Mouse (Mus musculus): ENCODE results near the gene Scrg1. TPM values are rescaled to one million over a fixed set of nuclear protein-coding genes. Genes with fewer than 3 reads are reported as not detected.
A peak's percentile ranks its signal among the peaks of the same experiment; 100 is the strongest.
"Not testable (repeated sequence)": the region's sequence is repeated elsewhere in the genome, so short reads cannot be mapped to it uniquely, and the experiment has no call there.

Scrg1 gene
- polyA plus RNA-seq, 1 experiment from 2014 or later: 0.92 TPM

- Histone ChIP-seq H3K4me3 (no peak overlapping the region), H3K4me1 (peaks cover 15% of the 10 kb centered on the region), H3K9ac (no peak overlapping the region), H3K27me3 (no peaks in the 10 kb centered on the region), H3K9me3 (replicated peaks) (no peaks in the 10 kb centered on the region), H3K36me3 (ENCODE audit: poor library complexity, severe bottlenecking) (no peaks in the 10 kb centered on the region), H3K27ac (no peak overlapping the region), H3K4me2 (no peak overlapping the region)
- no peak for ATAC-seq
- 100% methylated on average over 1 of the region's 1 CpGs for WGBS
Observed at GRCm38 (mm10) chr8:57489366-57489765, 33.6 kb downstream of the Scrg1 start.

GRCm38 (mm10) chr8:57489896-57490295 is 34.2 kb downstream of the Scrg1 start:
- Histone ChIP-seq H3K4me2 (no peak overlapping the region), H3K9ac (no peak overlapping the region), H3K9me3 (replicated peaks) (no peaks in the 10 kb centered on the region), H3K4me1 (peaks cover 15% of the 10 kb centered on the region), H3K36me3 (ENCODE audit: poor library complexity, severe bottlenecking) (no peaks in the 10 kb centered on the region), H3K27ac (no peak overlapping the region), H3K4me3 (no peak overlapping the region), H3K27me3 (no peaks in the 10 kb centered on the region)
- ATAC-seq: no peak

- 94% methylated on average over 4 of the region's 4 CpGs for WGBS
- ATAC-seq: no peak
- no peak overlapping the region for H3K4me2 ChIP-seq
- H3K27ac ChIP-seq: no peak overlapping the region
- no peaks in the 10 kb centered on the region for H3K9me3 ChIP-seq (replicated peaks)
- H3K9ac ChIP-seq: no peak overlapping the region
- no peaks in the 10 kb centered on the region for H3K27me3 ChIP-seq
- no peak overlapping the region for H3K4me3 ChIP-seq
- H3K36me3 ChIP-seq (ENCODE audit: poor library complexity, severe bottlenecking): no peaks in the 10 kb centered on the region
- peaks cover 6% of the 10 kb centered on the region for H3K4me1 ChIP-seq
Observed at GRCm38 (mm10) chr8:57491873-57492272, 36.1 kb downstream of the Scrg1 start.

GRCm38 (mm10) chr8:57498494-57498846 is 42.7 kb downstream of the Scrg1 start:
- H3K27ac ChIP-seq: peak overlapping the region; percentile 62
- peak overlapping the region; percentile 50 for H3K4me2 ChIP-seq
- peak; percentile 77 for ATAC-seq
- H3K4me1 ChIP-seq: peaks cover 20% of the 10 kb centered on the region
- WGBS: 24% methylated on average over 8 of the region's 8 CpGs
- no peaks in the 10 kb centered on the region for H3K36me3 ChIP-seq (ENCODE audit: poor library complexity, severe bottlenecking)
- 0 out of 2 replicates have a peak overlapping the region, but pooled peaks have one; percentile 17 for H3K9ac ChIP-seq
- H3K4me3 ChIP-seq: peak overlapping the region; percentile 25
- H3K27me3 ChIP-seq: no peaks in the 10 kb centered on the region
- H3K9me3 ChIP-seq (replicated peaks): no peaks in the 10 kb centered on the region

GRCm38 (mm10) chr8:57498847-57499511 is 43.3 kb downstream of the Scrg1 start:
- Histone ChIP-seq H3K27me3 (no peaks in the 10 kb centered on the region), H3K9me3 (replicated peaks) (no peaks in the 10 kb centered on the region), H3K4me3 (peak overlapping the region; percentile 25), H3K4me2 (peak overlapping the region; percentile 50), H3K27ac (peak overlapping the region; percentile 62), H3K9ac (peak overlapping the region; percentile 17; the same call in 1 of the 2 replicates), H3K36me3 (ENCODE audit: poor library complexity, severe bottlenecking) (no peaks in the 10 kb centered on the region), H3K4me1 (peaks cover 20% of the 10 kb centered on the region)
- WGBS: 21% methylated on average over 17 of the region's 17 CpGs
- ATAC-seq: peak; percentile 77

GRCm38 (mm10) chr8:57503641-57504040 is 47.9 kb downstream of the Scrg1 start:
- Histone ChIP-seq H3K9me3 (replicated peaks) (no peaks in the 10 kb centered on the region), H3K9ac (no peak overlapping the region), H3K4me1 (peaks cover 14% of the 10 kb centered on the region), H3K27me3 (no peaks in the 10 kb centered on the region), H3K27ac (no peak overlapping the region), H3K36me3 (ENCODE audit: poor library complexity, severe bottlenecking) (no peaks in the 10 kb centered on the region), H3K4me2 (no peak overlapping the region), H3K4me3 (no peak overlapping the region)
- peak; percentile 40; the same call in 1 of the 2 replicates for ATAC-seq
- WGBS: 49% methylated on average over 5 of the region's 5 CpGs

- H3K9ac ChIP-seq; ATAC-seq; H3K4me1 ChIP-seq; H3K9me3 ChIP-seq (replicated peaks); H3K36me3 ChIP-seq (ENCODE audit: poor library complexity, severe bottlenecking); H3K4me2 ChIP-seq; H3K27me3 ChIP-seq; H3K27ac ChIP-seq; H3K4me3 ChIP-seq: not testable (repeated sequence)
- 95% methylated on average over 1 of the region's 1 CpGs for WGBS
Observed at GRCm38 (mm10) chr8:57505500-57505899, 49.8 kb downstream of the Scrg1 start.

- 93% methylated on average over 4 of the region's 4 CpGs for WGBS
- peaks cover 12% of the 10 kb centered on the region; the same call in 1 of the 2 replicates for H3K4me1 ChIP-seq
- no peak overlapping the region for H3K9ac ChIP-seq
- H3K9me3 ChIP-seq (replicated peaks): no peaks in the 10 kb centered on the region
- no peak overlapping the region for H3K4me2 ChIP-seq
- H3K27ac ChIP-seq: no peak overlapping the region
- no peaks in the 10 kb centered on the region for H3K36me3 ChIP-seq (ENCODE audit: poor library complexity, severe bottlenecking)
- no peaks in the 10 kb centered on the region for H3K27me3 ChIP-seq
- ATAC-seq: no peak
- no peak overlapping the region for H3K4me3 ChIP-seq
Observed at GRCm38 (mm10) chr8:57507556-57508063, 51.9 kb downstream of the Scrg1 start.

GRCm38 (mm10) chr8:57508657-57509056 is 52.9 kb downstream of the Scrg1 start:
- Histone ChIP-seq H3K9me3 (replicated peaks) (no peaks in the 10 kb centered on the region), H3K4me1 (peaks cover 15% of the 10 kb centered on the region; the same call in 1 of the 2 replicates), H3K27me3 (no peaks in the 10 kb centered on the region), H3K4me3 (no peak overlapping the region), H3K4me2 (no peak overlapping the region), H3K27ac (no peak overlapping the region), H3K9ac (no peak overlapping the region), H3K36me3 (ENCODE audit: poor library complexity, severe bottlenecking) (0 out of 2 replicates have a peak, but pooled peaks cover 3% of the 10 kb centered on the region)
- no peak for ATAC-seq
- 87% methylated on average over 4 of the region's 4 CpGs for WGBS

- H3K27me3 ChIP-seq: no peaks in the 10 kb centered on the region
- H3K9me3 ChIP-seq (replicated peaks): no peaks in the 10 kb centered on the region
- peaks cover 19% of the 10 kb centered on the region; the same call in 1 of the 2 replicates for H3K4me1 ChIP-seq
- ATAC-seq: no peak
- 1% methylated on average over 31 of the region's 31 CpGs for WGBS
- H3K4me2 ChIP-seq: peak overlapping the region; percentile 86
- peak overlapping the region; percentile 84 for H3K27ac ChIP-seq
- peak overlapping the region; percentile 85 for H3K9ac ChIP-seq
- H3K36me3 ChIP-seq (ENCODE audit: poor library complexity, severe bottlenecking): peaks cover 8% of the 10 kb centered on the region
- H3K4me3 ChIP-seq: peak overlapping the region; percentile 89
Observed at GRCm38 (mm10) chr8:57510791-57511315, 55.1 kb downstream of the Scrg1 start.

GRCm38 (mm10) chr8:57511316-57512118 is 55.8 kb downstream of the Scrg1 start, which contains the start of gene Hmgb2:
Hmgb2 (plus strand) TSS chr8:57511907.
- H3K27ac ChIP-seq: peak within 1 kb of the TSS; percentile 100
- peak; percentile 100 for ATAC-seq
- peak within 1 kb of the TSS; percentile 86 for H3K4me2 ChIP-seq
- no peaks in the 10 kb centered on the region for H3K9me3 ChIP-seq (replicated peaks)
- H3K9ac ChIP-seq: peak within 1 kb of the TSS; percentile 99
- under 1% methylated on average over 63 of the region's 63 CpGs for WGBS
- H3K27me3 ChIP-seq: no peaks in the 10 kb centered on the region
- peaks cover 19% of the 10 kb centered on the region; the same call in 1 of the 2 replicates for H3K4me1 ChIP-seq
- H3K36me3 ChIP-seq (ENCODE audit: poor library complexity, severe bottlenecking): peaks cover 14% of the 10 kb centered on the region
- peak within 1 kb of the TSS; percentile 89 for H3K4me3 ChIP-seq

Measured in forebrain, embryonic 13.5 days (tissue).